Mouse (Mus musculus): ENCODE results near the gene Lrrc8e.

- TF ChIP-seq GATA1 (IDR thresholded peaks at IDR 0.05; ENCODE audit: low read length), result no peak
- TF ChIP-seq TAL1 (IDR thresholded peaks at IDR 0.05; ENCODE audit: low read length), result no peak
These were observed 4.2 kb downstream of the Lrrc8e start for GRCm38 (mm10) chr8:4230612-4231351.
